Mouse (Mus musculus) bone marrow macrophage, adult 2 months (primary cell): ENCODE results near the gene Frem1.

Source experiments
- CTCF ChIP-seq: IDR thresholded peaks from 2 replicates; pipeline ENCODE4 v1.5.1; 2012; ENCODE audit warnings: low read depth, mild to moderate bottlenecking, low read length, moderate library complexity
- POLR2A ChIP-seq: IDR thresholded peaks from 2 replicates; pipeline ENCODE4 v1.6.1; 2012; ENCODE audit warnings: mild to moderate bottlenecking, low read depth, low read length, borderline replicate concordance

DNA sequence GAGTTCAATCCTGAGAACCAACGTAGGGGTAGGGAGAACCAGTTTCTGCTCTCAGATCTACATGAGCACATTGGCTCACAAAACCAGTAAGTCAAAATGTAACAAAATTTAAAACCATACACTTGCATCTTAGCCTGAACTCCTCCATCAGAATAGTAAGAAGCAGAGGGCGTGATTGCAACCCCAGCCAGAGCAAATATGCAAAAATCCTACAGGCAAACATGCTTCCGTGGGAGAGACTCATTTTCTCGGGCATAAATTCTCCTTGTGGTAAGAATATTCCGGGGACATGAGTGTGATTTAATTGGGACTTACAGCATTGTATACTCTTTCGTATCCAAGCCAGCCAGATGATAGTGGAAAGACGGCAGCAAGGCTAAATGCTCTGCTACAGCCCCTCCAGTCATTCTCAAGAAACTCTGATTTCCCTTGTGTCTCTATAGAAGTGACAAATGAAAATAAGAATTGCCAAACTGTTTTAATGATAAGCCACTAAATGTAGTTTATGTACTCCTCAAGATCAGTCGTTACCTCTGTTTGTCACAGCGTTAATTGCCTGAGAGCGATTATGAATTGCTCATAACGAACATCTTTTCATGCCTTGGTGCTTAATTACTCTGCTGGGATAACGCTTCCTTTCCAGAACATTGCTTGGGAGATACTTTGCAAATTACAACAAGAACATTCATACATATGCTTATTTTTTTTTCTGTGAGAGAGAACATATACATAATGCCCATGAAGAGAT, 81.1 kb downstream of the Frem1 start:
- no peak for TF ChIP-seq CTCF
- no peak for TF ChIP-seq POLR2A
